Mouse (Mus musculus) urinary bladder, postnatal 14 days (tissue): ENCODE measurements at regions not wholly inside any gene's neighbourhood (a gene's known extent, or its start where the extent isn't known, plus 50 kb on each side); places are given as distances from the start of the nearest gene placed in this dataset.
"Not testable (repeated sequence)": the region's sequence is repeated elsewhere in the genome, so short reads cannot be mapped to it uniquely, and the experiment has no call there.

Experiments used
- DNase-seq: peaks from one replicate; pipeline ENCODE4 v3.0.0; 2021; ENCODE audit warnings: low spot score

GRCm38 (mm10) chr15:62283661-62284429 is 1361.0 kb upstream of the A1bg start:
- no peak for DNase-seq

- no peak for DNase-seq
These were observed 1359.8 kb upstream of the A1bg start for GRCm38 (mm10) chr15:62282646-62283045.

GRCm38 (mm10) chr15:62282116-62282515 is 1359.3 kb upstream of the A1bg start:
- DNase-seq, result peak; percentile 39

- no peak for DNase-seq
These were observed 1356.7 kb upstream of the A1bg start for GRCm38 (mm10) chr15:62279526-62279925.

- no peak for DNase-seq
These were observed 1352.0 kb upstream of the A1bg start for GRCm38 (mm10) chr15:62274818-62275217.

- DNase-seq, result no peak
These were observed 1351.2 kb upstream of the A1bg start for GRCm38 (mm10) chr15:62273855-62274488.

DNA sequence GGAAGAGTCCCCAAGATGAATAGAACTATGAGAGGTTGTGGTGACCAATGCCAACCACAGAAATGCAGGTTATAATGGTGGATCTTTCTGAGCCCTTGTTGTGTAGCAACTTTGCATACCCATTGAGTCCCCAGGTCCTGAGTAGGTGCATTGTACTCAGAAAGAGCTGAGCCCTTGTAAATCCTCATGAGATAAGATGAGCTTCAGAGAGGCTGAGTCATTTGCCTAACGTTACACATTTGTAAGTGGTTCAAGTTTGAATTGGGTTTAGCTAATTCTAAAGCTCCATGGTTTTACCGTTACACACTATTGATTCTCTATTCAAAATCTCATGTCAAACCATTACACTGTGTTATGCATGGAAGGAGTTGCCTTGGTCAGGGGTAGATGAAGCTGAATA is 1349.9 kb upstream of the A1bg start:
- no peak for DNase-seq

DNA sequence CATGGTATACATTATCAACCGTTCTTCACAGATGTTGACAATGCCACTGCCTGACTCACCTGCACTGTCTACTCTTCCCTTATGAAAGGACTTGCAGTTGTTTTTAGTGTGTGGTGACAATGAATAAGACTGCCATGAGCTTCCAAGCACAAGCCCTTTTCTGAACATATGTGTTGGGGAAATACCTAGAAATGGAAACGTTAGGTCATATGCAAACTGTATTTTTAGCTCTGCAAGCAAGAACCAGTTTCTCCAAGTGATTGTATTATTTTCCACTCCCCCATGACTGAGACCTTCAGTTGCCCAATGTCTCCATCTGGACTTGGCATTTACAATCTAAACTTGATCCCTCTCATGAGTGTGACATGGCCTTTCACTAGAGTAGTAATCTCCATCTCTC is 1348.6 kb upstream of the A1bg start:
- no peak for DNase-seq

DNA sequence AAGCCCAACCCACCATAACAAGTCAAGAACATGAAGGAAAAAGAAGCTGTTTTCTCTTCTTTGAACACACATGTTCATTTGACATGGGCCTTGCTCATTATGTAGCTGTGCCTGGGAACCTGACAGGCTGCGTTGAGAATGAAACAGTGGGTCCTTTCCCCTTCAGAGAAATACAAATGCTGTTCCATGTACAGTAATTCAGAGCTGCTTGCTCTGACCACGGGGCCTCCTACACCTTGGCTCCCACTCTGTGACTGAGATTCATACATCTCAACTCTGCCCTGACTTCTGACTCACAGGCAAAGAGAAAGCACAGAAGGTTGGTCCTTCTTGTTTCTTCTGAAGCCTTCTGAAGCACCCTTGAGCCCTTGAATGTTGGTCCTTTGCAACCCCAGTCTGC is 1345.4 kb upstream of the A1bg start:
- no peak for DNase-seq

DNA sequence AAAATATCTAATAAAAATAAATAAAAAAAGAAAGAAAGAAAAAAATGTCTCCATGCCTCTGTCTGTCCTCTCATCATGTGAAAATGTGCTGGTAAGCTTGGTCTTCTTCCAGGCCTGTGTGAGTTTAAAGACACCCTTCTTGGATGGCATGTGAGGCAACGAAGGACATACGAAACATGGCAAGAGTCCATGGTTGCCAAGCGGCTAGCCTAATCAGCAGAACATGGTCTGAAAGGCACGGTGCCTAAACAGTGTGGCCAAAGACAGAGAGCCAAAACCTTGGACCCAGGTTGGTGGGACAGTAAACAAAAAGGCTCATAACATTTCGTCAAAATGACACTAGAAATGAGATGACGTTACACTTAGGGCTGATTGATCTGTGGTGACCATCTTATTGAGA is 1344.7 kb upstream of the A1bg start:
- no peak for DNase-seq

- no peak for DNase-seq
These were observed 1343.2 kb upstream of the A1bg start for GRCm38 (mm10) chr15:62266025-62266424.

GRCm38 (mm10) chr15:62265484-62265937 is 1342.7 kb upstream of the A1bg start:
- no peak for DNase-seq

DNA sequence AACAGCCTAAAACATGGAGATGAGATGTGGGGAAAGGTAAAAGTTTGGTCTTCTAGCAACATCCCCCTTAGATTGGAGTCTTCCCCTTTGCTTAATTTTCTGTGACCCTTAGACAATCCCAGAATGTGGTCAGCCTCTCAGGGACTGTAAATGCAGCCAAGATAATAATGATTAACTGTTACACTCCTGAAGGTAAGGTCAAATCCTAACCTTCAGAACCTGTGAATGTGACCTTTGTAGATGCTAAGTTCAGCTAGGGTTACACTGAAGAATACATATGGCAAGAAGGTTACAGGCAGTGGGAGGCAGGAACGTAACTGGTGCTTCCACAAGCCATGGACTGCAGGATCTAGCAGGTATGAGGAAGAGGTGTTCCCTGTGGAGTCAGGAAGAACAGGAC is 1342.2 kb upstream of the A1bg start:
- no peak for DNase-seq

- DNase-seq, result no peak
These were observed 1341.4 kb upstream of the A1bg start for GRCm38 (mm10) chr15:62264183-62264582.

DNA sequence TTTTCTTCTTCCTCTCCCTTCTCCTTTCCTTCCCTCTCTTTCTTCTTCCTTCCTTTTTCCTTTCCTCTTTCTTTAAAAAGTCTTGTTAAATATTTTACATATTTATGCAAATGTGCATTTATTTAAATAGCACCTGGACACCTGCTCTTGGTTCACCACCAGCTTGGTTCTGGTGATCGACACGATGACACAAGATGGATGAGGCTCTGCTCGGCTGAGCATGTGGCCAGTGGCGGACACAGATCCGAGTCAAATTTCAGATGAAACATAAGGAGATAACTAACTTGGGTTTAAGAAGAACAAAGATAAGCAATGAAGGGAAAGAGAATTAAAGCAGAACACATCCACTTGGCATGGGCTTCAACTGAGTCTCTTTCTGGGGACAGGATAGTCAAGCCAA is 1339.7 kb upstream of the A1bg start:
- no peak for DNase-seq

DNA sequence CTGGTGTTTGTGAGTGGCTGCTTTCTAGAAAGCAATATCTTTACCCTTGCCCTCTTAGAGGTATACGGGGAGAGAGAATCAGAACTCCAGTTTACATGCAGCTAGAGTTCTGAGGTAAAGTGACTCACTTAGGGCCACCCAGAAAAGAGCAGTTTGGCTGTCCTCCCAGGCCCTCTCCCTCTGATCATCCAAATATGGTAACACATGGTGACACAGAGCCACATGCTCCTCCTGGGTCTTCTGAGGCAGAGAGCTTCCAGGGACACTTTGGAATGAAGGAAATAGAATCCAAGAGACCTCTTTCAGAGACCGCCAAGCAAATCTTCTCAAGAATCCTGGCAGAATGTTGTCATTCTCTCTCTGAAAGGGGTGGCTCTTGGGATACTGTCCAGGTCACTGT is 1338.7 kb upstream of the A1bg start:
- DNase-seq, result peak; percentile 21

DNA sequence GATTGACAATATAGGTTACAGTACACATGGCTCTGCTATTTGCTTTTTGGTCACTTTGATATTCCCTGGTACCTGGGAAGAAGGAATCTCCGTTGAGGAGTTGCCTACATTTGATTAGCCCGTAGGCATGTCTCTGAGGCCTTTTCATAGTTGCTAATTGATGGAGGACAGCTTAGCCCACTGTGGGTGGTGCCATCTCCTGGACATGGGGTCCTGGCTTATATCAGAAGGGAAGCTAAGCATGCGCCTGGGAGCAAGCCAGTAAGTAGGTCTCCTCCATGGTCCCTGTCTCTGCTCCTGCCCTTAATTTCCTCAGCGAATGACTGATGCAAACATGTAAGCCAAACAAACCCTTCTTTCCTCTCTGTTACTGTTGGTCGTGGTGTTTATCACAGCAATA is 1335.8 kb upstream of the A1bg start:
- DNase-seq, result no peak

DNA sequence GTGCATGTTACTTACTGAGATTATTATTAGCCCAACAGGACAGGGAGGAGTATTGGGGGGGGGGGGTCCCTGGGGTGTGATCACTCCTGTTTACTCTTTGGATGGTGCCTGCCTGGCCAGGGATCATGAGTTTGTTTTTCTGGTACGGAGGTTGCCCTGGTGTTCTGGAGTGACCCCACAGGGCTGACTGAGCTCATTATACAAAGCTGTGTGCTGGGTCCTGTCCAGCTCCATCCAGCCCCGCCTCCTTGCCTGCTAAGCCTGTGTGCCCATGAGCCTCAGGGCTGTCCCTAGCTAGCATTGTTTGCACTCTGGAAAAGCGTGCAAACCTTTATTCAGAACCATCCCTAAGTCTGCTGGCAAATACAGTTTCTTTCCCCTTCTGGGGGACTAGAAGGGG is 1335.1 kb upstream of the A1bg start:
- DNase-seq, result peak; percentile 53

DNA sequence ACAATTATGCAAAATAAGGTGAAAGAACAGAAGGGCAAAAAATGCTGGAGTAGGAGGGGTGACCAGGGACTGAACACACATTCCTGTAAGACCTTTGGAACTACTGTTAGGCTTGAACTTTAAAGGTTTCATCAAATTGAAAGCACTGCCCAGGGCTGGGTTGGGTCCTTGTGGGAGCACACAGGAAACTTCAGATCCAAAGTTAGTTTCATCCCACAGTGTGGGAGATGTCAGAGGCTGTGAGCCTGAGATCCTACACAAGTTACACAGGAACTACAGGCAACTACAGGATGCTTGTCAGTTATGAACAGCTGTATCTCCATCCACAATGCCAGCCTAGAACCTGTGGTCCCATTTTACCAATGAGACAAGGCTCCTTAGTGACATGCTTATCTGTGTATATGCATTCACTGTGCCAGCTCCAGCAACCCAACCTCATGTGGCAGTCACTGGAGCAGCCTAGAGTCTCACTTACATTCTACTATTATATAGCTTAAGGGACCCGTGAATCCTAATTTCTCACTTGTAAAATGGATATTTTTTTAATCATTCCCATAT is 1334.4 kb upstream of the A1bg start:
- DNase-seq, result no peak

GRCm38 (mm10) chr15:62255571-62255970 is 1332.8 kb upstream of the A1bg start:
- DNase-seq, result no peak

- DNase-seq, result no peak
These were observed 1330.9 kb upstream of the A1bg start for GRCm38 (mm10) chr15:62253724-62254123.

GRCm38 (mm10) chr15:62252078-62252833 is 1329.4 kb upstream of the A1bg start:
- DNase-seq, result not testable (repeated sequence)

DNA sequence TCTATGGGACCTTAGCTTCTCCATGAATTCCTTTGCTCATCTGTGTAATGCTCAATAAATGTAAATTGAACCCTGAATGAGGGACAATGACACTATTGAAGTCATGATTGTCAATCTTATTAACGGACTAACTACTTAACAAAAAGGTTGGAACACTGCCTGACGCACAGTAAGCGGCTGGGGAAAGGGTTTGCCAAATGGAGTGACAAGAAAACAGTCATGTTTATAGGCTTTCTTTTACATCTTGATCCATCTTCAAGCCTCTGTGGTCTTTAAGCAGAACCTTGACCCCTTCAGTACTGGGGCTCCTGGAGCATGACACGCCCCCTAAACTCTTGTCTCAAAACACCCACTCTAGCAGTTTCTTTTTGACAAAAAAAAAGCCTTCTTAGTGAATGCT is 1326.6 kb upstream of the A1bg start:
- no peak for DNase-seq
